Mouse (Mus musculus) stomach, postnatal 0 days (tissue): Measurements from ENCODE around the gene Flt3. TPM values are rescaled to one million over a fixed set of nuclear protein-coding genes. Genes with fewer than 3 reads are reported as not detected.

Experiments
- ATAC-seq: fragments of 200-750 bp; cut with Nextera tagmentation; 2 replicates; pipeline ENCODE4 v1.8.0; 2017; ENCODE audit not compliant: low FRiP score, low TSS enrichment
- DNase-seq: peaks from one replicate; pipeline ENCODE4 v3.0.0-alpha.2; 2016; ENCODE audit warnings: low spot score
- H3K27ac ChIP-seq: fragments of 300-500 bp; sonication (generic); replicated peaks from 2 replicates; pipeline ENCODE4 v1.5.1; 2014; ENCODE audit warnings: mild to moderate bottlenecking, control low read depth
- H3K27me3 ChIP-seq: fragments of 300-500 bp; sonication (generic); 2 replicates; pipeline ENCODE4 v1.6.1; 2014; ENCODE audit warnings: low read length; ENCODE audit not compliant: control insufficient read depth, insufficient read depth
- H3K36me3 ChIP-seq: fragments of 300-500 bp; sonication (generic); 2 replicates; pipeline ENCODE4 v1.6.1; 2014; ENCODE audit warnings: low read length, mixed read lengths; ENCODE audit not compliant: control insufficient read depth, insufficient read depth
- H3K4me1 ChIP-seq: fragments of 300-500 bp; sonication (generic); replicated peaks from 2 replicates; pipeline ENCODE4 v1.6.1; 2014; ENCODE audit warnings: antibody characterized with exemption; ENCODE audit not compliant: control insufficient read depth, insufficient read depth
- H3K4me2 ChIP-seq: fragments of 300-500 bp; sonication (generic); replicated peaks from 2 replicates; pipeline ENCODE4 v1.6.1; 2014; ENCODE audit warnings: low read depth, mild to moderate bottlenecking, control low read depth, moderate library complexity
- H3K4me3 ChIP-seq: fragments of 300-500 bp; sonication (generic); 2 replicates; pipeline ENCODE4 v1.5.1; 2014; ENCODE audit warnings: low read depth, low read length, control low read depth
- H3K9ac ChIP-seq: fragments of 300-500 bp; sonication (generic); 2 replicates; pipeline ENCODE4 v1.6.1; 2014; ENCODE audit warnings: mild to moderate bottlenecking, low read length, control low read depth, mixed read lengths
- H3K9me3 ChIP-seq: fragments of 300-500 bp; sonication (generic); 2 replicates; pipeline ENCODE4 v1.6.1; 2016; ENCODE audit warnings: low read length; ENCODE audit not compliant: control insufficient read depth
- CTCF ChIP-seq: IDR thresholded peaks from 2 replicates; pipeline ENCODE4 v1.5.1; 2016; ENCODE audit warnings: antibody characterized with exemption, low read depth, mild to moderate bottlenecking, moderate library complexity
- EP300 ChIP-seq: optimal IDR thresholded peaks from 2 replicates; pipeline ENCODE3; 2016; ENCODE audit warnings: antibody characterized with exemption
- WGBS: fragments of 180-500 bp; shearing (Covaris S2); extraction: QIAGEN DNeasy Blood & Tissue Kit; methylation state at CpG from one replicate; pipeline ENCODE4 v1.1.7; 2014; 5-methylcytosine and 5-hydroxymethylcytosine counted together
- polyA plus RNA-seq: library from polyadenylated mRNA; unstranded; fragments of >200 nt; fragmentation: Nextera tagmentation; extraction: Ambion mirVana; gene quantifications from 2 replicates; pipeline ENCODE4 v1.2.1, GENCODE M21; 2015

Gene Flt3
- polyA plus RNA-seq, 1 experiment from 2014 or later: 0.10 TPM

GRCm38 (mm10) chr5:147442741-147443140, 42.5 kb upstream of the Flt3 start:
- TF ChIP-seq CTCF (no peak), EP300 (no peak)
- Histone ChIP-seq H3K36me3 (no peaks in the 10 kb centered on the region), H3K4me2 (no peak overlapping the region), H3K27me3 (no peaks in the 10 kb centered on the region), H3K4me1 (no peaks in the 10 kb centered on the region), H3K9me3 (no peaks in the 10 kb centered on the region), H3K9ac (no peak overlapping the region), H3K4me3 (no peak overlapping the region), H3K27ac (no peak overlapping the region)
- WGBS: 73% methylated on average over 4 of the region's 4 CpGs
- no peak for ATAC-seq
- DNase-seq: no peak

- Histone ChIP-seq H3K9ac (no peak overlapping the region), H3K4me1 (no peaks in the 10 kb centered on the region), H3K36me3 (no peaks in the 10 kb centered on the region), H3K4me2 (no peak overlapping the region), H3K27ac (no peak overlapping the region), H3K27me3 (no peaks in the 10 kb centered on the region), H3K4me3 (no peak overlapping the region), H3K9me3 (no peaks in the 10 kb centered on the region)
- WGBS: 58% methylated on average over 1 of the region's 1 CpGs
- TF ChIP-seq EP300: no peak
- no peak for TF ChIP-seq CTCF
- DNase-seq: no peak
- no peak for ATAC-seq
These were observed 41.7 kb upstream of the Flt3 start for GRCm38 (mm10) chr5:147441979-147442378.

GRCm38 (mm10) chr5:147440996-147441507, 40.8 kb upstream of the Flt3 start:
- H3K9ac ChIP-seq: no peak overlapping the region
- no peaks in the 10 kb centered on the region for H3K9me3 ChIP-seq
- H3K4me1 ChIP-seq: peaks cover 7% of the 10 kb centered on the region; the same call in 1 of the 2 replicates
- H3K4me2 ChIP-seq: no peak overlapping the region
- H3K36me3 ChIP-seq: no peaks in the 10 kb centered on the region
- 61% methylated on average over 3 of the region's 3 CpGs for WGBS
- TF ChIP-seq CTCF (no peak), EP300 (no peak)
- no peaks in the 10 kb centered on the region for H3K27me3 ChIP-seq
- ATAC-seq (no peak), DNase-seq (no peak)
- H3K27ac ChIP-seq: no peak overlapping the region
- no peak overlapping the region for H3K4me3 ChIP-seq

- DNase-seq (no peak), ATAC-seq (no peak)
- peak overlapping the region; percentile 56 for H3K27ac ChIP-seq
- H3K9ac ChIP-seq: no peak overlapping the region
- no peaks in the 10 kb centered on the region for H3K9me3 ChIP-seq
- no peak overlapping the region for H3K4me3 ChIP-seq
- H3K27me3 ChIP-seq: no peaks in the 10 kb centered on the region
- H3K36me3 ChIP-seq: no peaks in the 10 kb centered on the region
- H3K4me1 ChIP-seq: peaks cover 14% of the 10 kb centered on the region
- 55% methylated on average over 5 of the region's 5 CpGs for WGBS
- H3K4me2 ChIP-seq: 0 out of 2 replicates have a peak overlapping the region, but pooled peaks have one; percentile 5
- TF ChIP-seq EP300 (no peak), CTCF (no peak)
These were observed 36.2 kb upstream of the Flt3 start for GRCm38 (mm10) chr5:147436491-147436890.

GRCm38 (mm10) chr5:147435751-147436150, 35.5 kb upstream of the Flt3 start:
- peak overlapping the region; percentile 50 for H3K27ac ChIP-seq
- H3K4me1 ChIP-seq: peaks cover 14% of the 10 kb centered on the region
- peak overlapping the region; percentile 28; the same call in 1 of the 2 replicates for H3K4me2 ChIP-seq
- H3K9me3 ChIP-seq: no peaks in the 10 kb centered on the region
- ATAC-seq (peak; percentile 44), DNase-seq (no peak)
- no peaks in the 10 kb centered on the region for H3K27me3 ChIP-seq
- H3K4me3 ChIP-seq: no peak overlapping the region
- TF ChIP-seq CTCF: no peak
- no peak for TF ChIP-seq EP300
- no peaks in the 10 kb centered on the region for H3K36me3 ChIP-seq
- no peak overlapping the region for H3K9ac ChIP-seq
- WGBS: 39% methylated on average over 2 of the region's 2 CpGs

GRCm38 (mm10) chr5:147435224-147435623, 34.9 kb upstream of the Flt3 start:
- peaks cover 14% of the 10 kb centered on the region for H3K4me1 ChIP-seq
- no peak for DNase-seq

More at GRCm38 (mm10) chr5:147435224-147435623, 34.9 kb upstream of the Flt3 start:
- Histone ChIP-seq H3K4me2 (peak overlapping the region; percentile 28; the same call in 1 of the 2 replicates), H3K9ac (no peak overlapping the region), H3K9me3 (no peaks in the 10 kb centered on the region), H3K27me3 (no peaks in the 10 kb centered on the region), H3K36me3 (no peaks in the 10 kb centered on the region), H3K4me3 (no peak overlapping the region), H3K27ac (peak overlapping the region; percentile 50)
- ATAC-seq: no peak
- no peak for TF ChIP-seq CTCF
- 29% methylated on average over 4 of the region's 4 CpGs for WGBS
